Mouse (Mus musculus): ENCODE measurements at regions not wholly inside any gene's neighbourhood (a gene's known extent, or its start where the extent isn't known, plus 50 kb on each side); places are given as distances from the start of the nearest gene placed in this dataset.

GRCm38 (mm10) chr2:172794771-172795170 is 145.3 kb downstream of the Bmp7 start:
- Histone ChIP-seq H3K27ac (ENCODE audit: low read length) (no peak overlapping the region), H3K4me2 (ENCODE audit: low read length) (no peak overlapping the region), H3K4me3 (replicated peaks; ENCODE audit: low read length) (no peak overlapping the region), H3K36me3 (ENCODE audit: control insufficient read depth, insufficient read depth) (no peaks in the 10 kb centered on the region), H3K4me1 (replicated peaks; ENCODE audit: control insufficient read depth, insufficient read depth, low read length) (peaks cover 9% of the 10 kb centered on the region), H3K27me3 (replicated peaks; ENCODE audit: control insufficient read depth, insufficient read depth, low read length) (0 out of 2 replicates have a peak, but pooled peaks cover 2% of the 10 kb centered on the region), H3K9ac (replicated peaks; ENCODE audit: low read depth, low read length) (no peak overlapping the region), H3K9me3 (ENCODE audit: control insufficient read depth, low read length) (no peaks in the 10 kb centered on the region)
- WGBS: 85% methylated on average over 10 of the region's 10 CpGs
- no peak for ATAC-seq

- H3K4me2 ChIP-seq (ENCODE audit: low read length): no peak overlapping the region
- peaks cover 7% of the 10 kb centered on the region for H3K4me1 ChIP-seq (replicated peaks; ENCODE audit: control insufficient read depth, insufficient read depth, low read length)
- no peaks in the 10 kb centered on the region for H3K36me3 ChIP-seq (ENCODE audit: control insufficient read depth, insufficient read depth)
- no peak for ATAC-seq
- no peak overlapping the region for H3K4me3 ChIP-seq (replicated peaks; ENCODE audit: low read length)
- no peak overlapping the region for H3K27ac ChIP-seq (ENCODE audit: low read length)
- no peaks in the 10 kb centered on the region for H3K9me3 ChIP-seq (ENCODE audit: control insufficient read depth, low read length)
- WGBS: 78% methylated on average over 6 of the region's 6 CpGs
- no peaks in the 10 kb centered on the region for H3K27me3 ChIP-seq (replicated peaks; ENCODE audit: control insufficient read depth, insufficient read depth, low read length)
- no peak overlapping the region for H3K9ac ChIP-seq (replicated peaks; ENCODE audit: low read depth, low read length)
Observed at GRCm38 (mm10) chr2:172796104-172796503, 144.0 kb downstream of the Bmp7 start.

- no peak for ATAC-seq
- Histone ChIP-seq H3K9ac (replicated peaks; ENCODE audit: low read depth, low read length) (no peak overlapping the region), H3K9me3 (ENCODE audit: control insufficient read depth, low read length) (no peaks in the 10 kb centered on the region), H3K4me3 (replicated peaks; ENCODE audit: low read length) (no peak overlapping the region), H3K27ac (ENCODE audit: low read length) (no peak overlapping the region), H3K36me3 (ENCODE audit: control insufficient read depth, insufficient read depth) (no peaks in the 10 kb centered on the region), H3K4me2 (ENCODE audit: low read length) (no peak overlapping the region), H3K4me1 (replicated peaks; ENCODE audit: control insufficient read depth, insufficient read depth, low read length) (peaks cover 7% of the 10 kb centered on the region), H3K27me3 (replicated peaks; ENCODE audit: control insufficient read depth, insufficient read depth, low read length) (no peaks in the 10 kb centered on the region)
- 24% methylated on average over 6 of the region's 6 CpGs for WGBS
Observed at GRCm38 (mm10) chr2:172796955-172797354, 143.2 kb downstream of the Bmp7 start.

- Histone ChIP-seq H3K4me1 (replicated peaks; ENCODE audit: control insufficient read depth, insufficient read depth, low read length) (no peaks in the 10 kb centered on the region), H3K9me3 (ENCODE audit: control insufficient read depth, low read length) (0 out of 2 replicates have a peak, but pooled peaks cover 4% of the 10 kb centered on the region), H3K4me3 (replicated peaks; ENCODE audit: low read length) (no peak overlapping the region), H3K4me2 (ENCODE audit: low read length) (no peak overlapping the region), H3K27me3 (replicated peaks; ENCODE audit: control insufficient read depth, insufficient read depth, low read length) (no peaks in the 10 kb centered on the region), H3K36me3 (ENCODE audit: control insufficient read depth, insufficient read depth) (no peaks in the 10 kb centered on the region), H3K27ac (ENCODE audit: low read length) (no peak overlapping the region), H3K9ac (replicated peaks; ENCODE audit: low read depth, low read length) (no peak overlapping the region)
- WGBS: 33% methylated on average over 10 of the region's 10 CpGs
- no peak for ATAC-seq
Observed at GRCm38 (mm10) chr2:172799951-172800350, 140.2 kb downstream of the Bmp7 start.

- Histone ChIP-seq H3K27ac (ENCODE audit: low read length) (no peak overlapping the region), H3K9ac (replicated peaks; ENCODE audit: low read depth, low read length) (no peak overlapping the region), H3K36me3 (ENCODE audit: control insufficient read depth, insufficient read depth) (no peaks in the 10 kb centered on the region), H3K27me3 (replicated peaks; ENCODE audit: control insufficient read depth, insufficient read depth, low read length) (no peaks in the 10 kb centered on the region), H3K4me2 (ENCODE audit: low read length) (no peak overlapping the region), H3K4me3 (replicated peaks; ENCODE audit: low read length) (no peak overlapping the region), H3K4me1 (replicated peaks; ENCODE audit: control insufficient read depth, insufficient read depth, low read length) (no peaks in the 10 kb centered on the region), H3K9me3 (ENCODE audit: control insufficient read depth, low read length) (0 out of 2 replicates have a peak, but pooled peaks cover 4% of the 10 kb centered on the region)
- WGBS: 80% methylated on average over 9 of the region's 9 CpGs
- ATAC-seq: no peak
Observed at GRCm38 (mm10) chr2:172800801-172801200, 139.3 kb downstream of the Bmp7 start.

GRCm38 (mm10) chr2:172801804-172802203 is 138.3 kb downstream of the Bmp7 start:
- Histone ChIP-seq H3K36me3 (ENCODE audit: control insufficient read depth, insufficient read depth) (no peaks in the 10 kb centered on the region), H3K9me3 (ENCODE audit: control insufficient read depth, low read length) (0 out of 2 replicates have a peak, but pooled peaks cover 4% of the 10 kb centered on the region), H3K4me3 (replicated peaks; ENCODE audit: low read length) (no peak overlapping the region), H3K9ac (replicated peaks; ENCODE audit: low read depth, low read length) (no peak overlapping the region), H3K27ac (ENCODE audit: low read length) (no peak overlapping the region), H3K27me3 (replicated peaks; ENCODE audit: control insufficient read depth, insufficient read depth, low read length) (no peaks in the 10 kb centered on the region), H3K4me1 (replicated peaks; ENCODE audit: control insufficient read depth, insufficient read depth, low read length) (no peaks in the 10 kb centered on the region), H3K4me2 (ENCODE audit: low read length) (no peak overlapping the region)
- no peak for ATAC-seq
- 53% methylated on average over 3 of the region's 4 CpGs for WGBS

GRCm38 (mm10) chr2:172807446-172807845 is 132.7 kb downstream of the Bmp7 start:
- Histone ChIP-seq H3K4me1 (replicated peaks; ENCODE audit: control insufficient read depth, insufficient read depth, low read length) (no peaks in the 10 kb centered on the region), H3K27me3 (replicated peaks; ENCODE audit: control insufficient read depth, insufficient read depth, low read length) (no peaks in the 10 kb centered on the region), H3K27ac (ENCODE audit: low read length) (no peak overlapping the region), H3K4me2 (ENCODE audit: low read length) (no peak overlapping the region), H3K9ac (replicated peaks; ENCODE audit: low read depth, low read length) (no peak overlapping the region), H3K4me3 (replicated peaks; ENCODE audit: low read length) (no peak overlapping the region), H3K36me3 (ENCODE audit: control insufficient read depth, insufficient read depth) (no peaks in the 10 kb centered on the region), H3K9me3 (ENCODE audit: control insufficient read depth, low read length) (0 out of 2 replicates have a peak, but pooled peaks cover 7% of the 10 kb centered on the region)
- ATAC-seq: no peak
- 53% methylated on average over 4 of the region's 4 CpGs for WGBS

GRCm38 (mm10) chr2:172809306-172809705 is 130.8 kb downstream of the Bmp7 start:
- WGBS: 89% methylated on average over 2 of the region's 2 CpGs
- Histone ChIP-seq H3K27me3 (replicated peaks; ENCODE audit: control insufficient read depth, insufficient read depth, low read length) (no peaks in the 10 kb centered on the region), H3K27ac (ENCODE audit: low read length) (no peak overlapping the region), H3K9ac (replicated peaks; ENCODE audit: low read depth, low read length) (no peak overlapping the region), H3K9me3 (ENCODE audit: control insufficient read depth, low read length) (0 out of 2 replicates have a peak, but pooled peaks cover 4% of the 10 kb centered on the region), H3K4me1 (replicated peaks; ENCODE audit: control insufficient read depth, insufficient read depth, low read length) (no peaks in the 10 kb centered on the region), H3K4me2 (ENCODE audit: low read length) (no peak overlapping the region), H3K36me3 (ENCODE audit: control insufficient read depth, insufficient read depth) (no peaks in the 10 kb centered on the region), H3K4me3 (replicated peaks; ENCODE audit: low read length) (no peak overlapping the region)
- ATAC-seq: no peak

- Histone ChIP-seq H3K27me3 (replicated peaks; ENCODE audit: control insufficient read depth, insufficient read depth, low read length) (no peaks in the 10 kb centered on the region), H3K4me1 (replicated peaks; ENCODE audit: control insufficient read depth, insufficient read depth, low read length) (no peaks in the 10 kb centered on the region), H3K4me2 (ENCODE audit: low read length) (no peak overlapping the region), H3K4me3 (replicated peaks; ENCODE audit: low read length) (no peak overlapping the region), H3K9ac (replicated peaks; ENCODE audit: low read depth, low read length) (no peak overlapping the region), H3K9me3 (ENCODE audit: control insufficient read depth, low read length) (0 out of 2 replicates have a peak, but pooled peaks cover 4% of the 10 kb centered on the region), H3K36me3 (ENCODE audit: control insufficient read depth, insufficient read depth) (no peaks in the 10 kb centered on the region), H3K27ac (ENCODE audit: low read length) (no peak overlapping the region)
- no peak for ATAC-seq
- WGBS: 61% methylated on average over 11 of the region's 11 CpGs
Observed at GRCm38 (mm10) chr2:172813319-172813718, 126.8 kb downstream of the Bmp7 start.

GRCm38 (mm10) chr2:172813906-172814305 is 126.2 kb downstream of the Bmp7 start:
- WGBS: 69% methylated on average over 4 of the region's 4 CpGs
- Histone ChIP-seq H3K36me3 (ENCODE audit: control insufficient read depth, insufficient read depth) (no peaks in the 10 kb centered on the region), H3K4me1 (replicated peaks; ENCODE audit: control insufficient read depth, insufficient read depth, low read length) (no peaks in the 10 kb centered on the region)

More at GRCm38 (mm10) chr2:172813906-172814305, 126.2 kb downstream of the Bmp7 start:
- Histone ChIP-seq H3K9me3 (ENCODE audit: control insufficient read depth, low read length) (0 out of 2 replicates have a peak, but pooled peaks cover 1% of the 10 kb centered on the region), H3K27ac (ENCODE audit: low read length) (no peak overlapping the region), H3K27me3 (replicated peaks; ENCODE audit: control insufficient read depth, insufficient read depth, low read length) (no peaks in the 10 kb centered on the region), H3K4me3 (replicated peaks; ENCODE audit: low read length) (no peak overlapping the region), H3K4me2 (ENCODE audit: low read length) (no peak overlapping the region), H3K9ac (replicated peaks; ENCODE audit: low read depth, low read length) (no peak overlapping the region)
- ATAC-seq: no peak
